ENCODE assay signal across 8 mouse cellular contexts in genomic region chr5:144357551-144357880, GRCm38 (mm10). TPM values are rescaled to one million over a fixed set of nuclear protein-coding genes. Genes with fewer than 3 reads are reported as not detected.
DNase-seq lines count a peak whose midpoint lies in the region; ATAC-seq and TF ChIP-seq lines count a peak whose summit lies in the region.
"Had no signal": no experiment of that assay in that cellular context is flagged by ENCODE, and none has a peak within 500 bp of the region (broad histone marks: within the 10 kb centered on the region; RNA-seq: fewer than 3 reads in every experiment).

No protein-coding gene starts in this region.

- peak overlapping the region; percentile 65 for H3K27ac ChIP-seq in lung, embryonic 15.5 days
- peak overlapping the region; percentile 59; the same call in 1 of the 2 replicates for H3K27ac ChIP-seq in embryonic fibroblast, embryonic 13.5 days (ENCODE audit: insufficient read depth, low read length)
- H3K27ac ChIP-seq in intestine, embryonic 15.5 days = peak overlapping the region; percentile 87
- H3K27ac ChIP-seq in neural tube, embryonic 13.5 days (replicated peaks) = no peak overlapping the region
- H3K27ac ChIP-seq: macrophage had no signal

- peak overlapping the region; percentile 91 for H3K4me2 ChIP-seq in lung, embryonic 15.5 days
- H3K4me2 ChIP-seq in intestine, embryonic 15.5 days (replicated peaks) = peak overlapping the region; percentile 86
- H3K4me2 ChIP-seq in neural tube, embryonic 13.5 days = peak overlapping the region; percentile 91

- no peaks in the 10 kb centered on the region for H3K36me3 ChIP-seq in lung, embryonic 15.5 days
- no peaks in the 10 kb centered on the region for H3K36me3 ChIP-seq in intestine, embryonic 15.5 days
- H3K36me3 ChIP-seq in neural tube, embryonic 13.5 days = no peaks in the 10 kb centered on the region

- H3K4me1 ChIP-seq in lung, embryonic 15.5 days = peaks cover 12% of the 10 kb centered on the region; the same call in 1 of the 2 replicates
- no peaks in the 10 kb centered on the region; the same call in 1 of the 2 replicates for H3K4me1 ChIP-seq in embryonic fibroblast, embryonic 13.5 days (ENCODE audit: control insufficient read depth, insufficient read depth, low read length)
- H3K4me1 ChIP-seq in intestine, embryonic 15.5 days (replicated peaks) = peaks cover 5% of the 10 kb centered on the region
- peaks cover 19% of the 10 kb centered on the region for H3K4me1 ChIP-seq in neural tube, embryonic 13.5 days (replicated peaks)

- no peak for TF ChIP-seq CTCF in embryonic fibroblast, embryonic 13.5 days (IDR thresholded peaks at IDR 0.05; ENCODE audit: borderline replicate concordance, insufficient read depth, low read length)

- H3K9me3 ChIP-seq in lung, embryonic 15.5 days = no peaks in the 10 kb centered on the region
- H3K9me3 ChIP-seq in intestine, embryonic 15.5 days = no peaks in the 10 kb centered on the region
- H3K9me3 ChIP-seq in neural tube, embryonic 13.5 days = no peaks in the 10 kb centered on the region

- peak overlapping the region; percentile 55 for H3K9ac ChIP-seq in lung, embryonic 15.5 days
- peak overlapping the region; percentile 71 for H3K9ac ChIP-seq in intestine, embryonic 15.5 days
- peak overlapping the region; percentile 17 for H3K9ac ChIP-seq in neural tube, embryonic 13.5 days

- no peak for DNase-seq in lung, postnatal 10 days
- DNase-seq in retina, postnatal 1 day = no peak
- DNase-seq in yolk sac, embryonic 10.5 days (ENCODE audit: low spot score) = no peak

- no peak for TF ChIP-seq POLR2A in embryonic fibroblast, embryonic 13.5 days (IDR thresholded peaks at IDR 0.05; ENCODE audit: low read depth, low read length)

- 0% methylated on average over 27 of the region's 27 CpGs for WGBS in lung, embryonic 15.5 days
- WGBS in intestine, embryonic 15.5 days = 0% methylated on average over 27 of the region's 27 CpGs
- under 1% methylated on average over 27 of the region's 27 CpGs for WGBS in neural tube, embryonic 13.5 days

- no peak for ATAC-seq in lung, embryonic 15.5 days (ENCODE audit: borderline replicate concordance, extremely low read depth, low FRiP score, low TSS enrichment)
- ATAC-seq in intestine, embryonic 15.5 days = no peak
- no peak for ATAC-seq in neural tube, embryonic 13.5 days (ENCODE audit: low read depth)

- H3K27me3 ChIP-seq in lung, embryonic 15.5 days = peaks cover 8% of the 10 kb centered on the region; the same call in 1 of the 2 replicates
- H3K27me3 ChIP-seq in intestine, embryonic 15.5 days (replicated peaks) = no peaks in the 10 kb centered on the region
- H3K27me3 ChIP-seq in neural tube, embryonic 13.5 days = peaks cover 44% of the 10 kb centered on the region

- H3K4me3 ChIP-seq in lung, embryonic 15.5 days = peak overlapping the region; percentile 55
- peak overlapping the region; percentile 72 for H3K4me3 ChIP-seq in embryonic fibroblast, embryonic 13.5 days (ENCODE audit: insufficient read depth, low read length)
- H3K4me3 ChIP-seq in intestine, embryonic 15.5 days (replicated peaks) = peak overlapping the region; percentile 66
- H3K4me3 ChIP-seq in neural tube, embryonic 13.5 days = peak overlapping the region; percentile 52

RNA-seq across cellular contexts. Expression of gene Baiap2l1, which starts 0.4 kb away (rescaled TPM):
- polyA plus RNA-seq in lung, embryonic 15.5 days (2015; fragmentation: Nextera tagmentation; extraction: Ambion mirVana) = 9.8 and 11.1 TPM in 2 replicates
- polyA plus RNA-seq in embryonic fibroblast, embryonic 13.5 days (2011; ENCODE audit: insufficient read length, low read depth, missing spikeins) = 5.1 and 7.5 TPM in 2 replicates
- 27.4 and 28.6 TPM in 2 replicates for polyA plus RNA-seq in intestine, embryonic 15.5 days (2015; fragmentation: Nextera tagmentation; extraction: Ambion mirVana)
- 1.6 and 2.9 TPM in 2 replicates for polyA plus RNA-seq in neural tube, embryonic 13.5 days (2015; fragmentation: Nextera tagmentation; extraction: Ambion mirVana)

Comparison
In these comparisons a context has a peak if more than half of its experiments do, and no peak if none do; other contexts are left out.
1. H3K9ac ChIP-seq: peak in every context shown above with its lines; median percentile 71 in intestine, embryonic 15.5 days; 55 in lung, embryonic 15.5 days; 17 in neural tube, embryonic 13.5 days.